In the genomic region with DNA sequence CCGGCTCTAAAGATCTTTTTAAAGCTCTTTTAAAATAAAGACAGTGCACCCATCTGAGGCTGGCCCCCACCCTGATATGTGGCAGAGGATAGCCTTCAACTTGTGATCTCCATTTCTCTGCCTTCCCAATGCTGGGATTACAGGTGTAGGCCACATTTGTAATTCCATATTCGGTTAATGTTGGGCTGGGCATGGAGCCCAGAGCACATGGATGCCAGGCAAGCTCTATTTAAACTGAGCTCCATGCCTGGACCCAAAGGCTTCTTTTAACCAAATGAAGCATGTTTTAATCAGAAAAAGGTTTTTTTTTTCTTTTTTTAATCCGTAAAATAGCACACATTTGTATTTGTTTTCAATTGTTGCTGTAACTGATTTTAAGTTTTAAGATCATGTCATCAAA, we compare ENCODE assay signal across 18 mouse cellular contexts.
DNase-seq lines count a peak whose midpoint lies in the region; ATAC-seq and TF ChIP-seq lines count a peak whose summit lies in the region.
"Had no signal": no experiment of that assay in that cellular context is flagged by ENCODE, and none has a peak within 500 bp of the region (broad histone marks: within the 10 kb centered on the region; RNA-seq: fewer than 3 reads in every experiment).

No protein-coding gene starts in this region.

- H3K9ac ChIP-seq in embryonic facial prominence, embryonic 14.5 days (ENCODE audit: low read depth, low read length) = no peak overlapping the region
- H3K9ac ChIP-seq: forebrain, embryonic 13.5 days; heart, embryonic 13.5 days; hindbrain, embryonic 12.5 days had no signal

- H3K9me3 ChIP-seq in embryonic facial prominence, embryonic 14.5 days (ENCODE audit: control insufficient read depth, low read length) = no peaks in the 10 kb centered on the region
- H3K9me3 ChIP-seq in embryonic facial prominence, embryonic 10.5 days = no peaks in the 10 kb centered on the region
- H3K9me3 ChIP-seq: forebrain, embryonic 13.5 days; heart, embryonic 13.5 days; hindbrain, embryonic 12.5 days had no signal

- peak; percentile 53 for DNase-seq in embryonic facial prominence, embryonic 14.5 days (ENCODE audit: low spot score)
- DNase-seq in embryonic facial prominence, embryonic 10.5 days (ENCODE audit: low spot score) = no peak
- no peak for DNase-seq in layer of hippocampus, adult 2 months (ENCODE audit: low spot score in 2 of 2)
- DNase-seq in layer of hippocampus, adult 9-10 months (ENCODE audit: low spot score) = no peak
- DNase-seq in NIH3T3 (ENCODE audit: low read depth) = peak; percentile 70
- DNase-seq in brain, embryonic 14.5 days (ENCODE audit: low read depth) = peak; percentile 59
- DNase-seq in T-cell, adult 2 months (ENCODE audit: low spot score) = no peak
- DNase-seq in gastrocnemius, adult 18-20 months (ENCODE audit: low spot score) = no peak
- DNase-seq: adrenal gland, postnatal 10 days; cerebellum, adult 8-10 months; gastrocnemius, postnatal 25 days; heart, postnatal 4 days; kidney, adult 11 months; kidney, adult 9 months had no signal

- no peak for TF ChIP-seq CTCF in layer of hippocampus, adult 2 months (conservative IDR thresholded peaks at IDR 0.05)
- TF ChIP-seq CTCF in brain, embryonic 14.5 days (IDR thresholded peaks at IDR 0.05; ENCODE audit: borderline replicate concordance, extremely low read depth, insufficient read depth, insufficient read length) = no peak

- H3K36me3 ChIP-seq in embryonic facial prominence, embryonic 14.5 days (ENCODE audit: control insufficient read depth, insufficient read depth, low read length) = no peaks in the 10 kb centered on the region
- no peaks in the 10 kb centered on the region for H3K36me3 ChIP-seq in embryonic facial prominence, embryonic 10.5 days (replicated peaks)
- H3K36me3 ChIP-seq: heart, embryonic 13.5 days; hindbrain, embryonic 12.5 days had no signal

- no peak overlapping the region for H3K27ac ChIP-seq in embryonic facial prominence, embryonic 14.5 days (replicated peaks; ENCODE audit: low read depth, low read length)
- no peak overlapping the region for H3K27ac ChIP-seq in embryonic facial prominence, embryonic 10.5 days (replicated peaks)
- H3K27ac ChIP-seq in layer of hippocampus, adult 2 months = peak overlapping the region; percentile 3; the same call in 1 of the 2 replicates
- H3K27ac ChIP-seq: forebrain, embryonic 13.5 days; heart, embryonic 13.5 days; hindbrain, embryonic 12.5 days; hindbrain, postnatal 0 days had no signal

- no peaks in the 10 kb centered on the region for H3K4me1 ChIP-seq in embryonic facial prominence, embryonic 14.5 days (ENCODE audit: control insufficient read depth, insufficient read depth, low read length)
- H3K4me1 ChIP-seq in embryonic facial prominence, embryonic 10.5 days = no peaks in the 10 kb centered on the region
- H3K4me1 ChIP-seq: forebrain, embryonic 13.5 days; heart, embryonic 13.5 days; hindbrain, embryonic 12.5 days had no signal

- WGBS in embryonic facial prominence, embryonic 14.5 days = 64% methylated on average over 3 of the region's 3 CpGs
- WGBS in embryonic facial prominence, embryonic 10.5 days = 82% methylated on average over 3 of the region's 3 CpGs

- ATAC-seq in embryonic facial prominence, embryonic 14.5 days (ENCODE audit: low read depth) = no peak
- ATAC-seq: forebrain, embryonic 13.5 days; hindbrain, postnatal 0 days had no signal

- TF ChIP-seq POLR2A in brain, embryonic 14.5 days (IDR thresholded peaks at IDR 0.05; ENCODE audit: borderline replicate concordance, extremely low read depth, insufficient read depth, insufficient read length, poor library complexity, severe bottlenecking) = no peak

- no peak overlapping the region for H3K4me3 ChIP-seq in embryonic facial prominence, embryonic 14.5 days (ENCODE audit: low read depth, low read length)
- H3K4me3 ChIP-seq in embryonic facial prominence, embryonic 10.5 days = no peak overlapping the region
- no peak overlapping the region for H3K4me3 ChIP-seq in layer of hippocampus, adult 2 months
- H3K4me3 ChIP-seq: forebrain, embryonic 13.5 days; heart, embryonic 13.5 days; hindbrain, embryonic 12.5 days had no signal

- no peak overlapping the region for H3K4me2 ChIP-seq in embryonic facial prominence, embryonic 14.5 days (ENCODE audit: low read depth, low read length)
- H3K4me2 ChIP-seq: forebrain, embryonic 13.5 days; heart, embryonic 13.5 days; hindbrain, embryonic 12.5 days had no signal

- no peaks in the 10 kb centered on the region for H3K27me3 ChIP-seq in embryonic facial prominence, embryonic 14.5 days (replicated peaks; ENCODE audit: control insufficient read depth, insufficient read depth, low read length)
- no peaks in the 10 kb centered on the region for H3K27me3 ChIP-seq in embryonic facial prominence, embryonic 10.5 days (replicated peaks; ENCODE audit: low read depth, poor library complexity, severe bottlenecking)
- H3K27me3 ChIP-seq: forebrain, embryonic 13.5 days; heart, embryonic 13.5 days; hindbrain, embryonic 12.5 days had no signal

Comparison
In these comparisons a context has a peak if more than half of its experiments do, and no peak if none do; other contexts are left out.
1. DNase-seq: peak in embryonic facial prominence, embryonic 14.5 days (single experiment), NIH3T3 (single experiment) and brain, embryonic 14.5 days (single experiment); none in embryonic facial prominence, embryonic 10.5 days (single experiment), layer of hippocampus, adult 2 months (0 of 2), layer of hippocampus, adult 9-10 months (single experiment), T-cell, adult 2 months (single experiment) and gastrocnemius, adult 18-20 months (single experiment).